Mouse (Mus musculus): ENCODE measurements around the gene Raph1. TPM values are rescaled to one million over a fixed set of nuclear protein-coding genes. Genes with fewer than 3 reads are reported as not detected.

Gene Raph1
- polyA plus RNA-seq, 1 experiment from 2014 or later, result 20.9 TPM

Small RNA genes within 50 kb of the gene (microRNA-seq; reads per million reads assigned to microRNA genes)
- not detected for gene Gm23762

Other genes starting within 250 kb of the Raph1 start
- gene Cyp20a1, start 223.8 kb downstream of the Raph1 start, polyA plus RNA-seq (2014; fragmentation: Nextera tagmentation; extraction: Ambion mirVana), result 3.3 and 3.6 TPM in 2 replicates
- 51.1 and 59.1 TPM in 2 replicates for gene Abi2, start 157.5 kb downstream of the Raph1 start, polyA plus RNA-seq (2014; fragmentation: Nextera tagmentation; extraction: Ambion mirVana)
- gene Cd28, start 149.7 kb upstream of the Raph1 start, polyA plus RNA-seq (2014; fragmentation: Nextera tagmentation; extraction: Ambion mirVana), result 0.20 and 0.32 TPM in 2 replicates

Data from forebrain, embryonic 14.5 days (tissue).